In the genomic region with DNA sequence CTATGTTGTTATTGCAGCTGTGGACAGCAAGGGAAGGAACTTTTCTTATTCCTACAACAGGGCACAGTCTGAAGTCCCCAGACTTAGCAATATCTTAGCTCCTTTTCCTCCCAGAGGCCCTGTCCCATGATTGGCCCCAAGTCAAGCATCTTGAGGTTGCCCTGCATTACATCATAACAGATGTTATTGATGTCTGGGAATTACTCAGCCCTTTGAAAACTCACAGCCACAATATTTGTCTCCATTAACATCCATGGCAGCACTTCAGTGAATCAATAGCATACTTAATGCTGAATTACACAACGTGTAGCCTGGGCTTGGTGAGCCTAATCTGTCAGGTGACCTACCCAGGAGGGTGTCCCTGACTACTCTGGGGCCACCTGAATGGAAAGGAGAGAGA, we compare ENCODE assay signal across 23 mouse cellular contexts.
"Had no signal": no experiment of that assay in that cellular context is flagged by ENCODE, and none has a peak within 500 bp of the region (broad histone marks: within the 10 kb centered on the region; RNA-seq: fewer than 3 reads in every experiment).

No protein-coding gene starts in this region.

- H3K9ac ChIP-seq: heart, embryonic 12.5 days; hindbrain, embryonic 13.5 days; hindbrain, embryonic 15.5 days; intestine, embryonic 15.5 days; limb, embryonic 13.5 days; limb, embryonic 15.5 days; liver, embryonic 12.5 days; liver, embryonic 14.5 days had no signal

- H3K4me3 ChIP-seq: heart, embryonic 10.5 days; heart, embryonic 12.5 days; hindbrain, embryonic 13.5 days; hindbrain, embryonic 15.5 days; intestine, embryonic 15.5 days; layer of hippocampus, adult 2 months; left cerebral cortex, adult 2 months; limb, embryonic 13.5 days; limb, embryonic 15.5 days; liver, embryonic 12.5 days had no signal

- H3K27ac ChIP-seq: heart, embryonic 10.5 days; hindbrain, embryonic 13.5 days; hindbrain, embryonic 15.5 days; intestine, embryonic 15.5 days; layer of hippocampus, adult 2 months; left cerebral cortex, adult 2 months; limb, embryonic 13.5 days; limb, embryonic 15.5 days; liver, embryonic 12.5 days; liver, embryonic 14.5 days had no signal

- H3K36me3 ChIP-seq: heart, embryonic 10.5 days; heart, embryonic 12.5 days; hindbrain, embryonic 13.5 days; hindbrain, embryonic 15.5 days; intestine, embryonic 15.5 days; limb, embryonic 13.5 days; limb, embryonic 15.5 days; liver, embryonic 12.5 days had no signal

- ATAC-seq: inflammation-experienced regulatory T-cells, adult 6 months; intestine, embryonic 15.5 days; intestine, postnatal 0 days; liver, embryonic 12.5 days had no signal

- DNase-seq: gastrocnemius, postnatal 14 days; gastrocnemius, postnatal 36 days; heart, adult 11 months; heart, postnatal 10 days; heart, postnatal 36 days; kidney, adult 18-20 months; kidney, adult 8-10 months; kidney, postnatal 10 days; kidney, postnatal 25 days; kidney, postnatal 4 days had no signal

- H3K9me3 ChIP-seq: heart, embryonic 10.5 days; heart, embryonic 12.5 days; hindbrain, embryonic 13.5 days; hindbrain, embryonic 15.5 days; intestine, embryonic 15.5 days; limb, embryonic 13.5 days; limb, embryonic 15.5 days; liver, embryonic 12.5 days had no signal

- H3K27me3 ChIP-seq: hindbrain, embryonic 13.5 days; hindbrain, embryonic 15.5 days; limb, embryonic 13.5 days; limb, embryonic 15.5 days; liver, embryonic 12.5 days had no signal

- H3K4me1 ChIP-seq: heart, embryonic 10.5 days; heart, embryonic 12.5 days; hindbrain, embryonic 15.5 days; intestine, embryonic 15.5 days; limb, embryonic 13.5 days; limb, embryonic 15.5 days; liver, embryonic 12.5 days had no signal

- H3K4me2 ChIP-seq: heart, embryonic 12.5 days; hindbrain, embryonic 13.5 days; hindbrain, embryonic 15.5 days; intestine, embryonic 15.5 days; limb, embryonic 13.5 days; limb, embryonic 15.5 days; liver, embryonic 12.5 days had no signal
